Mouse (Mus musculus): ENCODE data around the gene U2af1l4. TPM values are rescaled to one million over a fixed set of nuclear protein-coding genes. Genes with fewer than 3 reads are reported as not detected.

The U2af1l4 gene
- polyA plus RNA-seq, 1 experiment from 2014 or later = 101 TPM

DNA sequence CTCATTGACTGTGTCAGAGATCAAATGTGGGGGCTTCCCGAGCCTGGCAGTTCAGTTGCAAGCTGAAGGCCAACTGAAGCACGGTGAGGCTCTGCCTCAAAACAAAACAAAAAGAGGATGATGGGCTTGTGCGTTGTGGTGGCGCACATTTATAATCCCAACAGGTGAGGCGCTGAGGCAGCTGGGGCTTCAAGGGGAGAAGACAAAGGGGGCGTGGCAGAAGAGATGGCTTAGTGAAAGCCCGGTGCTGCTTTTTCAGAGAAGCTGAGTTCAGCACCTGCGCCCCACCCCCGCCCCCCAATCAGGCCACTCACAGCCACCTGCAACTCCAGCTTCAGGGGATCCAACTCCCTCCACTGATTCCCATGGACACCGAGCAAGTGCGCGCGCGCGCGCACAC lies 45.4 kb downstream of the U2af1l4 start:
- DNase-seq (ENCODE audit: low spot score) = peak; percentile 25

DNA sequence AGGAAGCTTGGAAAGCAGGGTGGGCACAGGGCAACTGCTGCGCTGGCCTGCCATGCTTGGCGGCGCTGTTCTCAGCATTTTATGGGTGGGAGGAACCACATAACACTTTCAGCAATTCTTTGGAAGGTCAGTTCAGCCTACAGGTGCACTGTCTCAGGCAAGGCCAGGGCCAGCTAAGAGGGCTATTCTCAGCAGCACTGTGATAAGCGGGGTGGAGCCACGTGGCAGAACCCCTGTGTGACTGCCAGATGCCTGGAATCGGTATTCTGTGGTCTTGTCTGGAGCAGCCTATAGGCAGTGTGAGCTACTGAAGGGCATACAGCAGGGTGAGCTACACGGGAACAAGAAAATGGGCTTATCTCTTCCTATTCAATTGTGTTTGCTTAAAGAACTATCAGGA lies 46.9 kb downstream of the U2af1l4 start:
- no peak for DNase-seq (ENCODE audit: low spot score)

DNA sequence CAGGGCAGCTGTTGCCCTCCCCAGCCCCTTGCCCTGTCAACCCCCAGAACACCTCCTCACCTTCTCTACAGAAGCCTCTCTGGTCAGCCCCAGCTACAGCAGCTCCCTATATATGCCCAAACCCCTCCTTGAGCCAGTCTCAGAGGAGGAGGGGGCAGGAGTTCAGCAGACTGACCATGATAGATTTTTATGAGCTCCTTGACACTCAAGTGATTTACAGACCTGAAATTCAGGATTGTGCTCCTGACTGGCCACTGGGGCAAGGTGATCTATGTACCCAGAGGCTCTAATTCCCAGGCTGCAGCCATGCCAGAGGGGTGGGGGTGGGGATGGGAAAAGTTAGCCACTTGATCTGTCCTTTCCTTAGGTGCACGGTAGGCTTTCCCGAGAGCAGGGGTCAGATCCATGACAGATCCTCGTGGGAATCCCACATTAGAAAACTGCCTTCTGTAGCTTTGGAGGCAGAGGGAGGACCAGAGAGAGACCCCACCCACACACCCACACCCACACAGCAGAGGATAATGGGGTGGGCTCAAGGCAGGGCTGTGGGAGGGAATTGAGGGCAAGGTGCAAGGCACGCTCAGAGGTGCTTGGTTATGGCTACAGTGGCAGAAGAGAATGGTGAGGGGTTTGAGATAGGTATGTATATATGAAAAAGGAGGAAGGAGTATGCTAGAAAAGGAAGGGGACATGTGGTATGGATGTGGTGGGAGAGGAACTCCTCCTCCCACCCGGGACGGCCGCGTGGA lies 49.7 kb downstream of the U2af1l4 start, which contains the start of gene Upk1a:
Gene Upk1a (minus strand): TSS at position 194 of the 749 bp plus-strand sequence.
- no peak for DNase-seq (ENCODE audit: low spot score)

DNA sequence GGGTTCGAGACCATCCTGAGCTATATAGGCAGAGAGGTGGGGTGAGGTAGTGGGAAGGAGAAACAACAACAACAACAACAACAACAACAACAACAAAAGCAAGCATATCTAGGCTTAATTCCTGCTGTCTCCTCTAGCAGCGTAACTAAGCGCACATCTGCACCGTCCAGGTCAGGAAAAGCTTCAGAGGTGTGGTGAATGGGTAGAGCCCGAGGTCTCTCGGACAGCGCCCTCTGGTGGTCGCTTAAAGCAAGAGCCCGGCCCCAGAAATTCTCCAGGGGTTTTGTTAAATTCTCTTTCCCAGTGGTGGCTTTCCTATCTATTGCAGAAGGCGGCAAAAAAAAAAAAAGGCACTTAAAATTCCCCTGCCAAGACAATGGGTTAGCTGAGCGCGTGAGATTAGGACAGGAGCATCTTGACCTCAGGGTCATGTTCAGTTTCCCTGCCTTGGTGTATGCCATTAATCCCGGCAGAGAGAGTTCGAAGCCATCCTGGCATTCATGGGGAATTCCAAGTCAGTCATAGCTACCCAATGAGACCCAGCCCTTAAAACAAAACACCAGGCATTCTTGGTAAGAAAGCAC lies 50.5 kb downstream of the U2af1l4 start:
- peak; percentile 60 for DNase-seq (ENCODE audit: low spot score)

DNA sequence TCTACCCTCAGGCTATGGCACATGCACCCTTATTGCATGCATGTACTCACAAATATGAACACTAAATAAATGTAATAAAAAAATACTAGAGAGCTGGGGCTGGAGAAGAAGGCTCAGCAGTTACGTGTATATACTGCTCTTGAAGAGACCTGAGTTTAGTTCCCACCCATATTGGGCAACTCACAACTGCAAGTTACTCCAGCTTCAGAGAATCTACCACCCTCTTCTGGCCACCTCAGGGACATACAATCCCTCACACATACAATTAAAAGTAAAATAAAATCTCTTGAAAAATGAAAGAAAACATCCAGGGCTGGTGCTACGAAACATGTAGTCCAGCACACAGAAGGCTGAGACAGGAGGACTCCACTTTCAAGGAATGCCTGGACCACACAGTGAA lies 51.4 kb downstream of the U2af1l4 start:
- DNase-seq (ENCODE audit: low spot score) = peak; percentile 35

Small RNA genes within 50 kb of the gene (microRNA-seq; reads per million reads assigned to microRNA genes)
- gene Gm38670 (ENCODE audit: borderline number of aligned reads) (3.3 reads per million), gene Mir3569 (ENCODE audit: borderline number of aligned reads) (1.2 reads per million)

Other genes with a start within 250 kb of the U2af1l4 start
- 7.6 and 9.5 TPM in 2 replicates for gene Syne4, start 248.5 kb upstream of the U2af1l4 start, polyA plus RNA-seq (2015; fragmentation: Nextera tagmentation; extraction: Ambion mirVana)
- 0.68 and 2.0 TPM in 2 replicates for gene E130208F15Rik, start 241.6 kb upstream of the U2af1l4 start, polyA plus RNA-seq (2015; fragmentation: Nextera tagmentation; extraction: Ambion mirVana)
- 19.0 and 22.7 TPM in 2 replicates for gene Sdhaf1, start 239.4 kb upstream of the U2af1l4 start, polyA plus RNA-seq (2015; fragmentation: Nextera tagmentation; extraction: Ambion mirVana)
- gene Lrfn3, start 200.5 kb upstream of the U2af1l4 start, polyA plus RNA-seq (2015; fragmentation: Nextera tagmentation; extraction: Ambion mirVana) = 0.14 and 0.18 TPM in 2 replicates
- gene Tyrobp, start 149.5 kb upstream of the U2af1l4 start, polyA plus RNA-seq (2015; fragmentation: Nextera tagmentation; extraction: Ambion mirVana) = 112 and 116 TPM in 2 replicates
- 110 and 139 TPM in 2 replicates for gene Hcst, start 143.4 kb upstream of the U2af1l4 start, polyA plus RNA-seq (2015; fragmentation: Nextera tagmentation; extraction: Ambion mirVana)
- 20.2 and 20.3 TPM in 2 replicates for gene Nfkbid, start 141.6 kb upstream of the U2af1l4 start, polyA plus RNA-seq (2015; fragmentation: Nextera tagmentation; extraction: Ambion mirVana)
- 1.3 and 2.8 TPM in 2 replicates for gene Aplp1, start 117.8 kb upstream of the U2af1l4 start, polyA plus RNA-seq (2015; fragmentation: Nextera tagmentation; extraction: Ambion mirVana)
- 0.10 and 0.17 TPM in 2 replicates for gene Kirrel2, start 105.6 kb upstream of the U2af1l4 start, polyA plus RNA-seq (2015; fragmentation: Nextera tagmentation; extraction: Ambion mirVana)
- gene Nphs1, start 105.0 kb upstream of the U2af1l4 start, polyA plus RNA-seq (2015; fragmentation: Nextera tagmentation; extraction: Ambion mirVana) = 0.29 and 0.46 TPM in 2 replicates
- not detected in 2 replicates for gene Prodh2, start 69.7 kb upstream of the U2af1l4 start, polyA plus RNA-seq (2015; fragmentation: Nextera tagmentation; extraction: Ambion mirVana)
- 3.6 and 4.6 TPM in 2 replicates for gene Arhgap33, start 28.2 kb upstream of the U2af1l4 start, polyA plus RNA-seq (2015; fragmentation: Nextera tagmentation; extraction: Ambion mirVana)
- gene Hspb6, start 11.1 kb upstream of the U2af1l4 start, polyA plus RNA-seq (2015; fragmentation: Nextera tagmentation; extraction: Ambion mirVana) = 6.9 and 7.5 TPM in 2 replicates
- 3.6 and 5.2 TPM in 2 replicates for gene Proser3, start 11.0 kb upstream of the U2af1l4 start, polyA plus RNA-seq (2015; fragmentation: Nextera tagmentation; extraction: Ambion mirVana)
- gene Lin37, start 3.5 kb upstream of the U2af1l4 start, polyA plus RNA-seq (2015; fragmentation: Nextera tagmentation; extraction: Ambion mirVana) = 91.1 and 96.6 TPM in 2 replicates
- 8.4 and 9.8 TPM in 2 replicates for gene Gm49396, start within 50 bp of the U2af1l4 start, polyA plus RNA-seq (2015; fragmentation: Nextera tagmentation; extraction: Ambion mirVana)
- gene Psenen, start 326 bp downstream of the U2af1l4 start, polyA plus RNA-seq (2015; fragmentation: Nextera tagmentation; extraction: Ambion mirVana) = 203 and 204 TPM in 2 replicates
- gene Igflr1, start 2.1 kb downstream of the U2af1l4 start, polyA plus RNA-seq (2015; fragmentation: Nextera tagmentation; extraction: Ambion mirVana) = 4.0 and 7.8 TPM in 2 replicates
- 7.2 and 9.3 TPM in 2 replicates for gene Kmt2b, start 25.4 kb downstream of the U2af1l4 start, polyA plus RNA-seq (2015; fragmentation: Nextera tagmentation; extraction: Ambion mirVana)
- 0.31 and 0.32 TPM in 2 replicates for gene Zbtb32, start 35.6 kb downstream of the U2af1l4 start, polyA plus RNA-seq (2015; fragmentation: Nextera tagmentation; extraction: Ambion mirVana)
- 0.75 and 0.90 TPM in 2 replicates for gene Upk1a, start 49.5 kb downstream of the U2af1l4 start, polyA plus RNA-seq (2015; fragmentation: Nextera tagmentation; extraction: Ambion mirVana)
- gene Cox6b1, start 62.9 kb downstream of the U2af1l4 start, polyA plus RNA-seq (2015; fragmentation: Nextera tagmentation; extraction: Ambion mirVana) = 989 and 1,078 TPM in 2 replicates
- gene Etv2, start 72.6 kb downstream of the U2af1l4 start, polyA plus RNA-seq (2015; fragmentation: Nextera tagmentation; extraction: Ambion mirVana) = not detected in 2 replicates
- gene Rbm42, start 87.0 kb downstream of the U2af1l4 start, polyA plus RNA-seq (2015; fragmentation: Nextera tagmentation; extraction: Ambion mirVana) = 151 and 153 TPM in 2 replicates
- gene Haus5, start 101.7 kb downstream of the U2af1l4 start, polyA plus RNA-seq (2015; fragmentation: Nextera tagmentation; extraction: Ambion mirVana) = 50.2 and 51.0 TPM in 2 replicates
- gene Pmis2, start 108.3 kb downstream of the U2af1l4 start, polyA plus RNA-seq (2015; fragmentation: Nextera tagmentation; extraction: Ambion mirVana) = not detected in 2 replicates
- gene 2200002J24Rik, start 135.6 kb downstream of the U2af1l4 start, polyA plus RNA-seq (2015; fragmentation: Nextera tagmentation; extraction: Ambion mirVana) = 0.81 and 1.2 TPM in 2 replicates
- gene Atp4a, start 148.9 kb downstream of the U2af1l4 start, polyA plus RNA-seq (2015; fragmentation: Nextera tagmentation; extraction: Ambion mirVana) = 1.4 and 1.5 TPM in 2 replicates
- gene Tmem147, start 166.2 kb downstream of the U2af1l4 start, polyA plus RNA-seq (2015; fragmentation: Nextera tagmentation; extraction: Ambion mirVana) = 173 and 184 TPM in 2 replicates
- gene Gapdhs, start 180.4 kb downstream of the U2af1l4 start, polyA plus RNA-seq (2015; fragmentation: Nextera tagmentation; extraction: Ambion mirVana) = 0.43 TPM in 1 of 2 replicates, not detected in the other
- gene Sbsn, start 188.2 kb downstream of the U2af1l4 start, polyA plus RNA-seq (2015; fragmentation: Nextera tagmentation; extraction: Ambion mirVana) = 2.0 and 4.1 TPM in 2 replicates
- gene Dmkn, start 200.5 kb downstream of the U2af1l4 start, polyA plus RNA-seq (2015; fragmentation: Nextera tagmentation; extraction: Ambion mirVana) = 10.7 and 12.7 TPM in 2 replicates
- 36.0 and 39.0 TPM in 2 replicates for gene Krtdap, start 224.6 kb downstream of the U2af1l4 start, polyA plus RNA-seq (2015; fragmentation: Nextera tagmentation; extraction: Ambion mirVana)

Measured in thymus, postnatal 0 days (tissue).